In genomic region chr9:57072526-57072988, GRCm38 (mm10) we compare ENCODE assay signal across 8 mouse cellular contexts. TPM values are rescaled to one million over a fixed set of nuclear protein-coding genes. Genes with fewer than 3 reads are reported as not detected.
DNase-seq lines count a peak whose midpoint lies in the region; ATAC-seq lines count a peak whose summit lies in the region.

No protein-coding gene starts in this region.

- no peak for ATAC-seq in kidney, embryonic 14.5 days (ENCODE audit: low FRiP score, low TSS enrichment)
- ATAC-seq in hindbrain, embryonic 16.5 days, result no peak
- ATAC-seq in midbrain, embryonic 14.5 days (ENCODE audit: low FRiP score, low TSS enrichment), result no peak

- no peak for DNase-seq in kidney, postnatal 25 days
- DNase-seq in c-Kit-negative CD71-positive TER-119-positive erythroid progenitor cells, embryonic 14.5 days (ENCODE audit: low read depth, low spot score), result peak; percentile 39
- DNase-seq in midbrain, embryonic 14.5 days, result no peak
- no peak for DNase-seq in retina, embryonic 14.5 days (ENCODE audit: low spot score)
- no peak for DNase-seq in urinary bladder, adult 2 months (ENCODE audit: low spot score)
- no peak for DNase-seq in left cerebral cortex, postnatal 14 days (ENCODE audit: low spot score in 2 of 2)

- intact Hi-C loops in left cerebral cortex, postnatal 14 days (cut with DNase I), result loop anchor here (5.0 kb wide), 2 partner anchors 120 to 135 kb away; partner anchors contain the start of genes Imp3 and Snupn

- H3K4me2 ChIP-seq in kidney, embryonic 14.5 days (replicated peaks; ENCODE audit: low read depth, low read length), result peak overlapping the region; percentile 57
- peak overlapping the region; percentile 83 for H3K4me2 ChIP-seq in hindbrain, embryonic 16.5 days (ENCODE audit: low read length)
- H3K4me2 ChIP-seq in midbrain, embryonic 14.5 days (ENCODE audit: low read length), result peak overlapping the region; percentile 84

- H3K4me3 ChIP-seq in kidney, embryonic 14.5 days (ENCODE audit: low read length), result peak overlapping the region; percentile 81
- peak overlapping the region; percentile 99 for H3K4me3 ChIP-seq in hindbrain, embryonic 16.5 days (ENCODE audit: low read length)
- peak overlapping the region; percentile 98 for H3K4me3 ChIP-seq in midbrain, embryonic 14.5 days (replicated peaks; ENCODE audit: low read depth, low read length)

- no peaks in the 10 kb centered on the region for H3K9me3 ChIP-seq in kidney, embryonic 14.5 days (ENCODE audit: control insufficient read depth, low read length)
- no peaks in the 10 kb centered on the region for H3K9me3 ChIP-seq in hindbrain, embryonic 16.5 days (ENCODE audit: control insufficient read depth, low read length)
- no peaks in the 10 kb centered on the region for H3K9me3 ChIP-seq in midbrain, embryonic 14.5 days (ENCODE audit: control insufficient read depth, low read length)

- peak overlapping the region; percentile 99 for H3K27ac ChIP-seq in kidney, embryonic 14.5 days (ENCODE audit: low read depth, low read length)
- H3K27ac ChIP-seq in hindbrain, embryonic 16.5 days (ENCODE audit: low read depth, low read length), result peak overlapping the region; percentile 99
- H3K27ac ChIP-seq in midbrain, embryonic 14.5 days (replicated peaks; ENCODE audit: low read depth, low read length), result peak overlapping the region; percentile 94

- H3K27me3 ChIP-seq in kidney, embryonic 14.5 days (ENCODE audit: control insufficient read depth, insufficient read depth, low read length), result no peaks in the 10 kb centered on the region
- H3K27me3 ChIP-seq in hindbrain, embryonic 16.5 days (replicated peaks; ENCODE audit: control insufficient read depth, insufficient read depth, low read length), result no peaks in the 10 kb centered on the region
- no peaks in the 10 kb centered on the region for H3K27me3 ChIP-seq in midbrain, embryonic 14.5 days (ENCODE audit: control insufficient read depth, insufficient read depth, low read length)

- peak overlapping the region; percentile 81 for H3K9ac ChIP-seq in kidney, embryonic 14.5 days (ENCODE audit: low read depth, low read length)
- H3K9ac ChIP-seq in hindbrain, embryonic 16.5 days (ENCODE audit: low read depth, low read length), result peak overlapping the region; percentile 74
- H3K9ac ChIP-seq in midbrain, embryonic 14.5 days (replicated peaks; ENCODE audit: low read length), result peak overlapping the region; percentile 64

- WGBS in kidney, embryonic 14.5 days, result 0% methylated on average over 40 of the region's 40 CpGs
- under 1% methylated on average over 40 of the region's 40 CpGs for WGBS in hindbrain, embryonic 16.5 days
- WGBS in midbrain, embryonic 14.5 days, result 0% methylated on average over 40 of the region's 40 CpGs

- H3K36me3 ChIP-seq in kidney, embryonic 14.5 days (ENCODE audit: control insufficient read depth, insufficient read depth, low read length), result no peaks in the 10 kb centered on the region
- H3K36me3 ChIP-seq in hindbrain, embryonic 16.5 days (ENCODE audit: control insufficient read depth, insufficient read depth, low read length), result no peaks in the 10 kb centered on the region
- no peaks in the 10 kb centered on the region for H3K36me3 ChIP-seq in midbrain, embryonic 14.5 days (ENCODE audit: control insufficient read depth, insufficient read depth, low read length)

- H3K4me1 ChIP-seq in kidney, embryonic 14.5 days (ENCODE audit: control insufficient read depth, insufficient read depth, low read length), result peaks cover 8% of the 10 kb centered on the region; the same call in 1 of the 2 replicates
- peaks cover 27% of the 10 kb centered on the region for H3K4me1 ChIP-seq in hindbrain, embryonic 16.5 days (ENCODE audit: control insufficient read depth, insufficient read depth, low read depth, low read length)
- H3K4me1 ChIP-seq in midbrain, embryonic 14.5 days (ENCODE audit: control insufficient read depth, insufficient read depth, low read length), result peaks cover 16% of the 10 kb centered on the region

RNA-seq across cellular contexts. Expression of gene Sin3a, which starts 0.7 kb away (rescaled TPM):
- 28.9 and 53.2 TPM in 2 replicates for polyA plus RNA-seq in kidney, embryonic 14.5 days (2014; fragmentation: Nextera tagmentation; extraction: Ambion mirVana)
- 19.6 and 20.7 TPM in 2 replicates for polyA plus RNA-seq in hindbrain, embryonic 16.5 days (2015; fragmentation: Nextera tagmentation; extraction: Ambion mirVana)
- polyA plus RNA-seq in midbrain, embryonic 14.5 days (2014; fragmentation: Nextera tagmentation; extraction: Ambion mirVana), result 23.4 and 40.8 TPM in 2 replicates
- polyA plus RNA-seq in urinary bladder, adult 2 months (2012; rRNA removed), result 32.3 TPM in 2 replicates
- total RNA-seq in left cerebral cortex, postnatal 14 days (2021), result 10 to 100 TPM; 27.1 to 28.5 TPM

RNA-seq across cellular contexts. Expression of gene Man2c1, which starts 57.9 kb away (rescaled TPM):
- 28.5 and 38.7 TPM in 2 replicates for polyA plus RNA-seq in kidney, embryonic 14.5 days (2014; fragmentation: Nextera tagmentation; extraction: Ambion mirVana)
- 77.2 and 88.7 TPM in 2 replicates for polyA plus RNA-seq in hindbrain, embryonic 16.5 days (2015; fragmentation: Nextera tagmentation; extraction: Ambion mirVana)
- 43.0 and 52.2 TPM in 2 replicates for polyA plus RNA-seq in midbrain, embryonic 14.5 days (2014; fragmentation: Nextera tagmentation; extraction: Ambion mirVana)
- polyA plus RNA-seq in urinary bladder, adult 2 months (2012; rRNA removed), result 124 and 135 TPM in 2 replicates
- total RNA-seq in left cerebral cortex, postnatal 14 days (2021), result 100 to 1,000 TPM; 112 to 126 TPM
